Mouse (Mus musculus): ENCODE data around the gene Plekha6.

DNA sequence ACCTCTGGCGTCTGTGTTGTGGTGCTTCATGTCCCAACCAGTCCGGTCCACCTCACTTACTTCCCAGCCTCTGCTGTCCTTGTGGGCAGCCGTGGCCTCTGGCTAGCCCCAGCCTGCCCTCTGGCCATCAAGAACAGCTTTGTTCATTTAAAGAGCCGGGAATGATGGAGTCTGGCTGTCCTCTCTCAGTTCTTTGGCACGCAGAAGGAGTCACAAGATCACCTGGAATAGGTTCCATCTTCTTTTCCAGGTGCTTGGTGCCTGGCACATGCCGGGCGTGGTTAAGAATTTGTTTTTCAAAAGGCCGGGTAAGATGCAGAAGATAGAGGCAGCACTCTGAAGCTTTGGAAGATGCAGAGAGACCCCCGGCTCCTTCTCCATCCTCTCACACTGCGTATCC lies 51.7 kb downstream of the Plekha6 start:
- TF ChIP-seq CTCF (IDR thresholded peaks at IDR 0.05; ENCODE audit: control insufficient read depth, insufficient read depth, insufficient replicate concordance, low read depth, low read length) (no peak), POLR2A (IDR thresholded peaks at IDR 0.05; ENCODE audit: control insufficient read depth, low read depth, low read length) (no peak)

Data from testis, adult 2 months (tissue).